Mouse (Mus musculus) macrophage (primary cell): ENCODE measurements around the gene Fhl2. TPM values are rescaled to one million over a fixed set of nuclear protein-coding genes. Genes with fewer than 3 reads are reported as not detected.
"Not testable (repeated sequence)": the region's sequence is repeated elsewhere in the genome, so short reads cannot be mapped to it uniquely, and the experiment has no call there.

ENCODE experiments used
- H3K27ac ChIP-seq: fragments of 350-480 bp; formaldehyde crosslinking; 2 replicates; pipeline ENCODE4 v1.9.0; 2021
- H3K36me3 ChIP-seq: fragments of 350-480 bp; formaldehyde crosslinking; 2 replicates; pipeline ENCODE4 v1.9.0; 2021; ENCODE audit errors: inconsistent target
- H3K4me3 ChIP-seq: fragments of 350-480 bp; formaldehyde crosslinking; 2 replicates; pipeline ENCODE4 v1.9.0; 2021; ENCODE audit errors: inconsistent target
- H3K79me2 ChIP-seq: fragments of 350-480 bp; formaldehyde crosslinking; 2 replicates; pipeline ENCODE4 v1.9.0; 2021; ENCODE audit errors: inconsistent target
- WGBS: methylation state at CpG from one replicate; pipeline ENCODE4 v1.1.7; 2026; ENCODE audit warnings: inconsistent platforms; ENCODE audit not compliant: missing documents; 5-methylcytosine and 5-hydroxymethylcytosine counted together
- polyA plus RNA-seq: library from polyadenylated mRNA; stranded (reverse); fragments of 250-400 nt; gene quantifications from 3 replicates; pipeline ENCODE4 v1.2.4, GENCODE M21; 2018; ENCODE audit warnings: inconsistent platforms

Fhl2 gene
- polyA plus RNA-seq, 1 experiment from 2014 or later = not detected

- 69% methylated on average over 1 of the region's 1 CpGs for WGBS
- Histone ChIP-seq H3K27ac (no peak overlapping the region), H3K36me3 (no peaks in the 10 kb centered on the region), H3K79me2 (no peaks in the 10 kb centered on the region), H3K4me3 (no peak overlapping the region)
Measured at GRCm38 (mm10) chr1:43207147-43207546, 10.4 kb upstream of the Fhl2 start.

DNA sequence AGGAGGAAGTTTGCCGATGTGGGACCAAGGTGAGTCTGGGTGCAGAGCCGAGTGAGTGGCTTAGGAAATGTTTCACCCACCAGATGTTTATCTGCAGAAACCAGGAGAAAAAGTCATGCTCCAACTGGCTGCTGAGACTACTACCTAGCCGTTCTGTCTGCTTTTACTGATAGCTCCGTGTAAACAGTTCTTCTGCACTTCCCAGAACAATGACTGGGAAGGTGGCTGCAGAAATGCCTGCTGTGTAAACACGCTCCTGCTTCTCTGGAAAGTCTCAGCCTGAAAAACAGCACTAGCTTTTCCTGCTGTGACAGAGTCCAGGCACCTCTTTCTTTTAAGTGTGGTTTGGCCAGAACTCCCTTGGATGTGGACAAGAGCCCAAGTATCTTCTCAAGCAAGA is 6.5 kb upstream of the Fhl2 start:
- Histone ChIP-seq H3K79me2 (no peaks in the 10 kb centered on the region), H3K36me3 (no peaks in the 10 kb centered on the region), H3K4me3 (no peak overlapping the region), H3K27ac (no peak overlapping the region)
- WGBS = 29% methylated on average over 5 of the region's 5 CpGs

DNA sequence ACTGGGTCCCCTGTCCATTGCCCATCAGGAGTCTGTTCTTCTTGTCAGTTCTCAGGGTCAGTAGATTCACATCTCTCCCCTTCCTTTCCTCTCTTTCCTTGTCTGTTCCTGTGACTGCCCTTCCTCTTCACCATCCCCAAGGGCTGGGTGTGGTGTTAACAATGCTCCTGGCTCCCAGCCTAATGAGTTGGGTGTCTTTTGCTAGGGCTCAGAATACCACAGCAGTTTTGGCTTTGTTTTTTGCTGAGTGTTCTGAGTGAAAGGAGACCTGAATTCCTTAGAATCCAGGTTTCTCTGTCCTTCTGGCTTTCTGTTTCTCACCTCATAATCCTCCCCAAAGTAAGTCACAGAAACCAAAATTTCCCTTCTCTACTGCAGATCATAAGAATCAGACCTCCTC is 5.4 kb upstream of the Fhl2 start:
- H3K27ac ChIP-seq = no peak overlapping the region
- no peaks in the 10 kb centered on the region for H3K79me2 ChIP-seq
- no peaks in the 10 kb centered on the region for H3K36me3 ChIP-seq
- H3K4me3 ChIP-seq = no peak overlapping the region

DNA sequence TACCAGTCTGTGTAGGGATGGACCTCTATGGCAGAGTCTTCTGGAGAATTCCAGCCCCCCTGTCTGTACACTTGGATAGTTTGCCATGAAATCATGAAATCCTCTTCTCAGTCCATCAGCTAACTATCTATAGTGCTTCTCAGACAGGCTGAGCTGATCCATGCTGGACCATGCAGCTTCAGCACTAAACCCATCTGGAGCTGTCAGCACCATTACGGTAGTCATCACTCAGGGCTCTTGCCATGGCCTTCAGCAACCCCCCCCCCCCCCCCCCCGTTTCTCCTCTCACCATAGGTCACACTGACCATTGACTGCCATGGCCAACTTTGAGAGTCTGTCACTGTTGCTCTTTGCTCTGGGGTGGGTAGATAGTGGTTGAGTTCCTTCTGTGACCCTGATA is 5.0 kb upstream of the Fhl2 start:
- 100% methylated on average over 1 of the region's 2 CpGs for WGBS
- Histone ChIP-seq H3K36me3 (no peaks in the 10 kb centered on the region), H3K79me2 (no peaks in the 10 kb centered on the region), H3K4me3 (no peak overlapping the region), H3K27ac (no peak overlapping the region)

GRCm38 (mm10) chr1:43199867-43200240 is 3.1 kb upstream of the Fhl2 start:
- no peaks in the 10 kb centered on the region for H3K36me3 ChIP-seq
- 88% methylated on average over 3 of the region's 3 CpGs for WGBS

GRCm38 (mm10) chr1:43199210-43199866 is 2.6 kb upstream of the Fhl2 start:
- WGBS = 93% methylated on average over 3 of the region's 3 CpGs
- H3K4me3 ChIP-seq = no peak overlapping the region
- no peaks in the 10 kb centered on the region for H3K36me3 ChIP-seq
- no peaks in the 10 kb centered on the region for H3K79me2 ChIP-seq
- no peak overlapping the region for H3K27ac ChIP-seq

More at GRCm38 (mm10) chr1:43199867-43200240, 3.1 kb upstream of the Fhl2 start:
- no peak overlapping the region for H3K27ac ChIP-seq
- no peaks in the 10 kb centered on the region for H3K79me2 ChIP-seq
- no peak overlapping the region for H3K4me3 ChIP-seq

- 82% methylated on average over 1 of the region's 1 CpGs for WGBS
Measured at GRCm38 (mm10) chr1:43196059-43196458, 725 bp downstream of the Fhl2 start.

GRCm38 (mm10) chr1:43193423-43193822 is 3.4 kb downstream of the Fhl2 start:
- 95% methylated on average over 6 of the region's 6 CpGs for WGBS
- H3K4me3 ChIP-seq = no peak overlapping the region
- H3K79me2 ChIP-seq = no peaks in the 10 kb centered on the region
- no peak overlapping the region for H3K27ac ChIP-seq
- no peaks in the 10 kb centered on the region for H3K36me3 ChIP-seq

More at GRCm38 (mm10) chr1:43196059-43196458, 725 bp downstream of the Fhl2 start:
- no peaks in the 10 kb centered on the region for H3K36me3 ChIP-seq
- no peak overlapping the region for H3K27ac ChIP-seq
- no peak overlapping the region for H3K4me3 ChIP-seq
- no peaks in the 10 kb centered on the region for H3K79me2 ChIP-seq

DNA sequence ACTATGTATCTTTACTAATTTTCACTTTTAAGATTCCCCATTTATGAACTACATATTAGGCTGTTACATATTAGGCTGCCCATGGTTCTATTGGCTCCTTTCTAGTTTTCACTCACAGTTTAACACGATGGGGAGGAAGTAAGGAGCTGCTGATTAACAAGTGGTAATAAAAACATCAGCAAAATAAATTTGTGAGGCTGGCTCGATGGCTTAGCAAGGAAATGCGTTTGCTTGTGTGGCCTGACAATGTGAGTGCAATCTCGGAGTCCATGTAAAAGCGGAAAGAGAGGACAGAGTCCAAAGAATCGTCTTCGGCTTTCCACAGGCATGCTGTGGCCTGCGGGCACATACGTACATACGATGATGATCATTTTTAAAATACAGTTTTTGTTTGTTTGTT is 4.3 kb downstream of the Fhl2 start:
- Histone ChIP-seq H3K36me3 (no peaks in the 10 kb centered on the region), H3K4me3 (no peak overlapping the region), H3K79me2 (no peaks in the 10 kb centered on the region), H3K27ac (no peak overlapping the region)
- WGBS = 72% methylated on average over 10 of the region's 10 CpGs

- no peak overlapping the region for H3K27ac ChIP-seq
- no peak overlapping the region for H3K4me3 ChIP-seq
- 89% methylated on average over 7 of the region's 8 CpGs for WGBS
- no peaks in the 10 kb centered on the region for H3K36me3 ChIP-seq
- H3K79me2 ChIP-seq = no peaks in the 10 kb centered on the region
Measured at GRCm38 (mm10) chr1:43191078-43191477, 5.7 kb downstream of the Fhl2 start.

DNA sequence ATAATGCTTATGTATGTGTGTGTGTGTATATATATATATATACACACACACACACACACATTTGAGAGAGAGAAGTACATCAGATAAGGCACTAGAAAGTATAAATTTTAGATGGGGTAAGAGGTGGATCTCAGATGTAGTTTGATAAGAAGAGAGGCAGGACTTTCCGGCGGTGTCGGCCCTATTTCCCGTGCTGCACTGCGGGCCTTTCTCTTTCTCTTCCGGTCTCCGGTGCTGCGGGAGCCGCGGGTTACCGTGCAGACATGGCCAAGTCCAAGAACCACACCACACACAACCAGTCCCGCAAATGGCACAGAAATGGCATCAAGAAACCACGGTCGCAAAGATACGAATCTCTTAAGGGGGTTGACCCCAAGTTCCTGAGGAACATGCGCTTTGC is 7.9 kb downstream of the Fhl2 start:
- H3K36me3 ChIP-seq, H3K79me2 ChIP-seq, H3K4me3 ChIP-seq, H3K27ac ChIP-seq: not testable (repeated sequence)
- WGBS = 100% methylated on average over 3 of the region's 16 CpGs

GRCm38 (mm10) chr1:43186334-43186733 is 10.4 kb downstream of the Fhl2 start:
- Histone ChIP-seq H3K36me3 (no peaks in the 10 kb centered on the region), H3K4me3 (no peak overlapping the region), H3K79me2 (no peaks in the 10 kb centered on the region), H3K27ac (no peak overlapping the region)
- 77% methylated on average over 7 of the region's 7 CpGs for WGBS

DNA sequence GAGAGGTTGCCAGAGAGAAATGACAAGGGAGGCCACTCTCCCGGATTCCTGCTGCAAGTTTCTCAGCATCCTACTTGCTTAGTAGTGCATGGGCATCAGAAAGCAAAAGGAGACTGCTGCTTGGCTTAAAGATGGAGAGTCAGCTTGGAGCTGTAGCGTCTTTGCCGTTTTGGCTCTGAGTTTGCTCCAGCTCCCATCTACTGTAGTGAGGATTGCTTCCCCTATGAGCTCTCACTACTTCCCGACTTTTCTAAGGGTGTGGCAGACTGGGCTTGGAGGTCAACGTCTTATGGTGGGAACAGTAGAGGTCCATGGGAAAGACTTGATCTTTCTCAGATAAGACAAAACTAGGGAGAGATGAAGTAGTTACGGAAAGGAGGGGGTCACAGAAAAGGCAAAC is 15.9 kb downstream of the Fhl2 start:
- Histone ChIP-seq H3K4me3 (no peak overlapping the region), H3K36me3 (no peaks in the 10 kb centered on the region), H3K79me2 (no peaks in the 10 kb centered on the region), H3K27ac (no peak overlapping the region)
- WGBS = 79% methylated on average over 6 of the region's 6 CpGs

DNA sequence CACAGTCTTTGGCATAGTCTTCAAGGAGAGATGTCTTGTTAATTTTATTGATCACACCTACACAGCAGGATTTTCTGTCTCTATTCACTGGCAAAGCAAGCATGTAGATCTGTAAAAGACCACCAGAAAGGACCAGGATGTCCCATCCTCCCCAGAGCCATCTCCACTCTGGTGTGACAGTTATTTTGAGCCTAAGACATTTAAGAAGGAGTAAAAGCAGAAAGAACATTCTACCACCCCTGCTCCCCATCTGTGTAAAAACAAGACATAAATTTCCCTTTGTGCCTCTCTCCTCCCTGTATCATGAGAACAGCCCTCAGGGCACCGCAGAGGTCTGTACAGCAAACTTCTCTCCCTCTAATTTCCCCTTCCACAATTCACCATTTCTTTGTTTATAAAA is 18.0 kb downstream of the Fhl2 start:
- Histone ChIP-seq H3K4me3 (no peak overlapping the region), H3K79me2 (no peaks in the 10 kb centered on the region), H3K27ac (no peak overlapping the region), H3K36me3 (no peaks in the 10 kb centered on the region)
- whole genome bisulfite sequencing = 100% methylated on average over 1 of the region's 1 CpGs

- no peaks in the 10 kb centered on the region for H3K79me2 ChIP-seq
- H3K4me3 ChIP-seq = no peak overlapping the region
- no peaks in the 10 kb centered on the region for H3K36me3 ChIP-seq
- 86% methylated on average over 6 of the region's 6 CpGs for WGBS
- no peak overlapping the region for H3K27ac ChIP-seq
Measured at GRCm38 (mm10) chr1:43178378-43178777, 18.4 kb downstream of the Fhl2 start.
